Mouse (Mus musculus) heart, embryonic 16.5 days (tissue): ENCODE data around the gene Tbc1d15. TPM values are rescaled to one million over a fixed set of nuclear protein-coding genes. Genes with fewer than 3 reads are reported as not detected.
"Not testable (repeated sequence)": the region's sequence is repeated elsewhere in the genome, so short reads cannot be mapped to it uniquely, and the experiment has no call there.

ENCODE experiments used
- ATAC-seq: fragments of 200-750 bp; cut with Nextera tagmentation; replicated peaks from 2 replicates; pipeline ENCODE4 v1.8.0; 2017; ENCODE audit warnings: moderate number of reproducible peaks; ENCODE audit not compliant: insufficient read depth, low FRiP score; ENCODE audit errors: extremely low read depth
- H3K27ac ChIP-seq: fragments of 300-500 bp; sonication (generic); 2 replicates; pipeline ENCODE4 v1.5.1; 2014; ENCODE audit warnings: mild to moderate bottlenecking, low read length, control low read depth, moderate library complexity
- H3K27me3 ChIP-seq: fragments of 300-500 bp; sonication (generic); 2 replicates; pipeline ENCODE4 v1.6.1; 2014; ENCODE audit warnings: low read length, mixed read lengths; ENCODE audit not compliant: control insufficient read depth, insufficient read depth
- H3K36me3 ChIP-seq: fragments of 300-500 bp; sonication (generic); 2 replicates; pipeline ENCODE4 v1.6.1; 2014; ENCODE audit not compliant: control insufficient read depth, insufficient read depth
- H3K4me1 ChIP-seq: fragments of 300-500 bp; sonication (generic); 2 replicates; pipeline ENCODE4 v1.6.1; 2014; ENCODE audit warnings: low read length, mixed read lengths; ENCODE audit not compliant: control insufficient read depth, insufficient read depth
- H3K4me2 ChIP-seq: fragments of 300-500 bp; sonication (generic); 2 replicates; pipeline ENCODE4 v1.6.1; 2014; ENCODE audit warnings: low read depth, mild to moderate bottlenecking, control low read depth, low read length
- H3K4me3 ChIP-seq: fragments of 300-500 bp; sonication (generic); 2 replicates; pipeline ENCODE4 v1.5.1; 2014; ENCODE audit warnings: mild to moderate bottlenecking, control low read depth, low read length
- H3K9ac ChIP-seq: fragments of 300-500 bp; sonication (generic); 2 replicates; pipeline ENCODE4 v1.6.1; 2014; ENCODE audit warnings: low read length, control low read depth
- H3K9me3 ChIP-seq: fragments of 300-500 bp; sonication (generic); replicated peaks from 2 replicates; pipeline ENCODE4 v1.6.1; 2016; ENCODE audit warnings: low read length; ENCODE audit not compliant: control insufficient read depth
- WGBS: fragments of 180-500 bp; shearing (Covaris S2); extraction: QIAGEN DNeasy Blood & Tissue Kit; methylation state at CpG from one replicate; pipeline ENCODE4 v1.1.7; 2014; 5-methylcytosine and 5-hydroxymethylcytosine counted together
- polyA plus RNA-seq: library from polyadenylated mRNA; unstranded; fragments of >200 nt; fragmentation: Nextera tagmentation; extraction: Ambion mirVana; gene quantifications from 2 replicates; pipeline ENCODE4 v1.2.1, GENCODE M21; 2015

The Tbc1d15 gene
- polyA plus RNA-seq, 1 experiment from 2014 or later, result 42.2 TPM

- H3K4me3 ChIP-seq, result no peak within 1 kb of the TSS
- no peaks in the 10 kb centered on the region for H3K27me3 ChIP-seq
- H3K4me2 ChIP-seq, result no peak within 1 kb of the TSS
- no peak within 1 kb of the TSS for H3K9ac ChIP-seq
- ATAC-seq, result 0 out of 2 replicates have a peak, but pooled peaks have one; percentile 49
- no peaks in the 10 kb centered on the region for H3K36me3 ChIP-seq
- no peak within 1 kb of the TSS for H3K27ac ChIP-seq
- H3K9me3 ChIP-seq, result no peaks in the 10 kb centered on the region
- H3K4me1 ChIP-seq, result no peaks in the 10 kb centered on the region
- 4% methylated on average over 9 of the region's 9 CpGs for WGBS
Observed at GRCm38 (mm10) chr10:115184697-115185096, 66.6 kb downstream of the Tbc1d15 start, which contains the start of gene Tph2. Gene Tph2 (minus strand): TSS chr10:115185022.

DNA sequence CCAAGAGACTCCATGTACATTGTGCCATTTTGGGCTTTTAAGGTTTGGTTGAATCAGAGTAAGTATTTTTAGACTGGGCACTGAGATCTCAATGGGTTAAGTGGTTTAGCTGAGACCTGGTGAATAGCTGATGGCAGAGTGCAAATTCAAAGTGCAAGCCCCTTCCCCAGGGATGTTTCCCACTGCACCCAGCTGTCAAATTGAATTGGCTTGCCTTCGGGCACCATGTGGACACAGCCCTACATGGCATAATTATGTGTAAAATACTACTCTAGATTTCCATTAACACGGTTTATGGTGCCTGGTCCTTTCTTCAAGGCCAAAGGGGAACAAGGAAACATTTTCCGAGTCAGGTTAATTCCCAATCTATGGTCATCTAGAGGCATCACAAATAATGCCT is 70.2 kb downstream of the Tbc1d15 start:
- WGBS, result 65% methylated on average over 3 of the region's 3 CpGs
- ATAC-seq, result no peak
- H3K27me3 ChIP-seq, result no peaks in the 10 kb centered on the region
- no peaks in the 10 kb centered on the region for H3K4me1 ChIP-seq
- H3K4me3 ChIP-seq, result no peak overlapping the region
- no peak overlapping the region for H3K27ac ChIP-seq
- no peaks in the 10 kb centered on the region for H3K9me3 ChIP-seq
- H3K9ac ChIP-seq, result no peak overlapping the region
- H3K4me2 ChIP-seq, result no peak overlapping the region
- H3K36me3 ChIP-seq, result no peaks in the 10 kb centered on the region

- ATAC-seq, result not testable (repeated sequence)
Observed at GRCm38 (mm10) chr10:115178019-115178418, 73.2 kb downstream of the Tbc1d15 start.

GRCm38 (mm10) chr10:115175591-115175991 is 75.7 kb downstream of the Tbc1d15 start:
- ATAC-seq, result no peak
- 49% methylated on average over 12 of the region's 12 CpGs for WGBS

More at GRCm38 (mm10) chr10:115178019-115178418, 73.2 kb downstream of the Tbc1d15 start:
- not testable (repeated sequence) for H3K4me1 ChIP-seq, H3K9me3 ChIP-seq, H3K4me3 ChIP-seq, H3K27me3 ChIP-seq, H3K36me3 ChIP-seq, H3K27ac ChIP-seq, H3K9ac ChIP-seq, H3K4me2 ChIP-seq
- 57% methylated on average over 6 of the region's 6 CpGs for WGBS

GRCm38 (mm10) chr10:115173336-115173735 is 77.9 kb downstream of the Tbc1d15 start:
- 62% methylated on average over 10 of the region's 10 CpGs for WGBS
- 0 out of 2 replicates have a peak overlapping the region, but pooled peaks have one; percentile 5 for H3K4me2 ChIP-seq

More at GRCm38 (mm10) chr10:115175591-115175991, 75.7 kb downstream of the Tbc1d15 start:
- Histone ChIP-seq H3K27me3 (no peaks in the 10 kb centered on the region), H3K27ac (no peak overlapping the region), H3K4me2 (no peak overlapping the region), H3K9ac (no peak overlapping the region), H3K4me3 (no peak overlapping the region), H3K36me3 (no peaks in the 10 kb centered on the region), H3K4me1 (peaks cover 4% of the 10 kb centered on the region; the same call in 1 of the 2 replicates), H3K9me3 (no peaks in the 10 kb centered on the region)

GRCm38 (mm10) chr10:115171351-115171818 is 79.9 kb downstream of the Tbc1d15 start:
- no peaks in the 10 kb centered on the region for H3K9me3 ChIP-seq
- H3K27ac ChIP-seq, result no peak overlapping the region
- 28% methylated on average over 8 of the region's 8 CpGs for WGBS
- no peaks in the 10 kb centered on the region for H3K36me3 ChIP-seq
- H3K4me1 ChIP-seq, result peaks cover 4% of the 10 kb centered on the region; the same call in 1 of the 2 replicates
- H3K27me3 ChIP-seq, result no peaks in the 10 kb centered on the region
- no peak overlapping the region for H3K4me3 ChIP-seq
- H3K9ac ChIP-seq, result no peak overlapping the region
- H3K4me2 ChIP-seq, result no peak overlapping the region
- ATAC-seq, result no peak; the same call in 1 of the 2 replicates

More at GRCm38 (mm10) chr10:115173336-115173735, 77.9 kb downstream of the Tbc1d15 start:
- Histone ChIP-seq H3K9me3 (no peaks in the 10 kb centered on the region), H3K9ac (no peak overlapping the region), H3K27me3 (no peaks in the 10 kb centered on the region), H3K27ac (no peak overlapping the region), H3K4me3 (no peak overlapping the region), H3K4me1 (peaks cover 4% of the 10 kb centered on the region; the same call in 1 of the 2 replicates), H3K36me3 (no peaks in the 10 kb centered on the region)
- ATAC-seq, result no peak

DNA sequence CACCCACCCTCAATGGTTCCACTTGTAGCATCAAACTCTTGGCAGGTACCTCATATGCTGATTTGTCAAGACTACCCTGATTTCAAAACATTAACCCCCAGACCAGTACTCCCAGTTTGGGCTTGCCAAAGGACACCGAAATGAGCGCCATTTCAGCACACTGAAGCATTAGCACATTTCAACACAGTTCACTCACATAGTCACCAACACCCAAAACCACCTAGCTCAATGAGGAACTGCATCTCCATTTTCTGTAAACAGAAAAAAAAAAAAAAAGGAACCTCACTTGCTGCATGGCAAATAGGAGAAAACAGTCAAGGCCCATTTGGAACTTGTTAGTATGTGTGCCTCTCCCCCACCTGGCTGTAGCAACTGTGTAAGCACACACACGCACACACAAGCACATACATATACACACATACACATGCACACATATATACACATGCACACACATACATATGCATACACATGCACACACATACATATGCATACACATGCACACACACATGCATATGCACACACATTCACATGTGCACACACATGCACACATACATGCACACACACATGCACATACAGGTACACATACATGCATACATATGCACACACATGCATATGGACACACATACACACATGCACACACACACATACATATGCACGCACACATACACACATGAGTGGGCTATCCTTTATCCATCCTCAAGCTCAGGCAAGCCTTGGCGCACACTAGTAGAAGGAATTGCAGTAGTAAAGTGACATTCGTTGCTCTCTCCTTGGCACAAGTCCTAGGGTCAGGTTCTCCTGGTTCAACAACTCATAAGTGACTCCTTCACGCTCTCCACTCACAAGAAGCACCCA is 80.5 kb downstream of the Tbc1d15 start:
- Histone ChIP-seq H3K4me1 (peaks cover 4% of the 10 kb centered on the region; the same call in 1 of the 2 replicates), H3K36me3 (no peaks in the 10 kb centered on the region), H3K9me3 (no peaks in the 10 kb centered on the region), H3K27ac (no peak overlapping the region), H3K27me3 (no peaks in the 10 kb centered on the region), H3K9ac (no peak overlapping the region), H3K4me3 (no peak overlapping the region), H3K4me2 (no peak overlapping the region)
- ATAC-seq, result no peak
- WGBS, result 62% methylated on average over 7 of the region's 7 CpGs

GRCm38 (mm10) chr10:115169410-115169809 is 81.9 kb downstream of the Tbc1d15 start:
- H3K9me3 ChIP-seq, result no peaks in the 10 kb centered on the region
- no peak for ATAC-seq
- H3K4me3 ChIP-seq, result no peak overlapping the region
- H3K4me2 ChIP-seq, result no peak overlapping the region
- H3K27ac ChIP-seq, result no peak overlapping the region
- no peak overlapping the region for H3K9ac ChIP-seq
- no peaks in the 10 kb centered on the region for H3K27me3 ChIP-seq
- WGBS, result 37% methylated on average over 9 of the region's 9 CpGs
- no peaks in the 10 kb centered on the region for H3K36me3 ChIP-seq
- H3K4me1 ChIP-seq, result peaks cover 4% of the 10 kb centered on the region; the same call in 1 of the 2 replicates

- Histone ChIP-seq H3K4me1 (no peaks in the 10 kb centered on the region), H3K4me2 (no peak overlapping the region), H3K9me3 (no peaks in the 10 kb centered on the region), H3K9ac (no peak overlapping the region), H3K27me3 (peaks cover 5% of the 10 kb centered on the region), H3K36me3 (no peaks in the 10 kb centered on the region), H3K4me3 (no peak overlapping the region), H3K27ac (no peak overlapping the region)
- ATAC-seq, result no peak
- 69% methylated on average over 5 of the region's 5 CpGs for WGBS
Observed at GRCm38 (mm10) chr10:115160289-115160688, 91.0 kb downstream of the Tbc1d15 start.
